Comparison of ENCODE assay signal across 8 mouse cellular contexts in genomic region chr10:126928819-126929206, GRCm38 (mm10). TPM values are rescaled to one million over a fixed set of nuclear protein-coding genes. Genes with fewer than 3 reads are reported as not detected.
DNase-seq lines count a peak whose midpoint lies in the region; ATAC-seq lines count a peak whose summit lies in the region.

No protein-coding gene starts in this region.

- no peaks in the 10 kb centered on the region for H3K36me3 ChIP-seq in heart, embryonic 12.5 days
- H3K36me3 ChIP-seq in liver, embryonic 13.5 days, result no peaks in the 10 kb centered on the region
- no peaks in the 10 kb centered on the region for H3K36me3 ChIP-seq in neural tube, embryonic 15.5 days

- peak overlapping the region; percentile 84 for H3K27ac ChIP-seq in heart, embryonic 12.5 days (ENCODE audit: poor library complexity, severe bottlenecking)
- H3K27ac ChIP-seq in liver, embryonic 13.5 days, result no peak overlapping the region
- H3K27ac ChIP-seq in neural tube, embryonic 15.5 days (replicated peaks), result peak overlapping the region; percentile 72

- H3K9ac ChIP-seq in heart, embryonic 12.5 days, result peak overlapping the region; percentile 85
- no peak overlapping the region for H3K9ac ChIP-seq in liver, embryonic 13.5 days
- peak overlapping the region; percentile 63 for H3K9ac ChIP-seq in neural tube, embryonic 15.5 days (replicated peaks)

- no peak for DNase-seq in frontal cortex, postnatal 14 days (ENCODE audit: low spot score in 2 of 2)
- DNase-seq in brain, adult 2 months (ENCODE audit: low read depth, low spot score), result peak; percentile 79
- no peak for DNase-seq in liver, embryonic 13.5 days
- DNase-seq in spleen, adult 12 weeks (ENCODE audit: low spot score), result no peak
- DNase-seq in cerebellum, postnatal 36 days, result no peak

- ATAC-seq in frontal cortex, adult (ENCODE audit: low TSS enrichment), result peak; percentile 11
- ATAC-seq in heart, embryonic 12.5 days (ENCODE audit: insufficient number of reproducible peaks, low FRiP score), result no peak
- no peak for ATAC-seq in liver, embryonic 13.5 days (ENCODE audit: low read depth)
- no peak for ATAC-seq in neural tube, embryonic 15.5 days (ENCODE audit: low FRiP score)

- no peaks in the 10 kb centered on the region for H3K27me3 ChIP-seq in heart, embryonic 12.5 days (replicated peaks)
- H3K27me3 ChIP-seq in liver, embryonic 13.5 days, result peaks cover 54% of the 10 kb centered on the region
- peaks cover 3% of the 10 kb centered on the region; the same call in 1 of the 2 replicates for H3K27me3 ChIP-seq in neural tube, embryonic 15.5 days (replicated peaks)

- no peaks in the 10 kb centered on the region for H3K9me3 ChIP-seq in heart, embryonic 12.5 days (replicated peaks)
- H3K9me3 ChIP-seq in liver, embryonic 13.5 days (replicated peaks), result no peaks in the 10 kb centered on the region
- H3K9me3 ChIP-seq in neural tube, embryonic 15.5 days (replicated peaks), result no peaks in the 10 kb centered on the region

- H3K4me3 ChIP-seq in heart, embryonic 12.5 days, result peak overlapping the region; percentile 54
- peak overlapping the region; percentile 46; the same call in 1 of the 2 replicates for H3K4me3 ChIP-seq in liver, embryonic 13.5 days (replicated peaks)
- peak overlapping the region; percentile 55 for H3K4me3 ChIP-seq in neural tube, embryonic 15.5 days (replicated peaks)

- 31% methylated on average over 12 of the region's 12 CpGs for WGBS in heart, embryonic 12.5 days
- 19% methylated on average over 12 of the region's 12 CpGs for WGBS in liver, embryonic 13.5 days (ENCODE audit: insufficient replicate concordance)
- WGBS in neural tube, embryonic 15.5 days, result 20% methylated on average over 12 of the region's 12 CpGs

- peak overlapping the region; percentile 91 for H3K4me2 ChIP-seq in heart, embryonic 12.5 days
- H3K4me2 ChIP-seq in liver, embryonic 13.5 days, result peak overlapping the region; percentile 61
- peak overlapping the region; percentile 97 for H3K4me2 ChIP-seq in neural tube, embryonic 15.5 days

- H3K4me1 ChIP-seq in heart, embryonic 12.5 days (replicated peaks), result peaks cover 65% of the 10 kb centered on the region
- peaks cover 22% of the 10 kb centered on the region for H3K4me1 ChIP-seq in liver, embryonic 13.5 days (replicated peaks)
- peaks cover 57% of the 10 kb centered on the region for H3K4me1 ChIP-seq in neural tube, embryonic 15.5 days

RNA-seq across cellular contexts. Expression of gene Atp23, which starts 27.7 kb away (rescaled TPM):
- 8.2 and 10.0 TPM in 2 replicates for polyA plus RNA-seq in heart, embryonic 12.5 days (2016; fragmentation: Nextera tagmentation; extraction: Ambion mirVana)
- 9.3 and 10.0 TPM in 2 replicates for polyA plus RNA-seq in liver, embryonic 13.5 days (2015; fragmentation: Nextera tagmentation; extraction: Ambion mirVana)
- polyA plus RNA-seq in neural tube, embryonic 15.5 days (2015; fragmentation: Nextera tagmentation; extraction: Ambion mirVana), result 15.0 and 18.2 TPM in 2 replicates

RNA-seq across cellular contexts. Expression of gene Ctdsp2, which starts 49.7 kb away (rescaled TPM):
- 54.0 and 54.6 TPM in 2 replicates for polyA plus RNA-seq in heart, embryonic 12.5 days (2016; fragmentation: Nextera tagmentation; extraction: Ambion mirVana)
- 9.9 and 10.8 TPM in 2 replicates for polyA plus RNA-seq in liver, embryonic 13.5 days (2015; fragmentation: Nextera tagmentation; extraction: Ambion mirVana)
- 15.7 and 25.4 TPM in 2 replicates for polyA plus RNA-seq in neural tube, embryonic 15.5 days (2015; fragmentation: Nextera tagmentation; extraction: Ambion mirVana)
